Mouse (Mus musculus) left cerebral cortex, adult 8-10 months (tissue): ENCODE results near the gene Eef1b2. TPM values are rescaled to one million over a fixed set of nuclear protein-coding genes. Genes with fewer than 3 reads are reported as not detected.
"Not testable (repeated sequence)": the region's sequence is repeated elsewhere in the genome, so short reads cannot be mapped to it uniquely, and the experiment has no call there.

Source experiments
- DNase-seq, 2 experiments: peaks; one replicate each; pipeline ENCODE4 v3.0.0; 2022; ENCODE audit warnings: low spot score in 2 of 2
- total RNA-seq, 4 experiments: library from RNA; stranded (reverse); gene quantifications; 2 replicates each; pipeline ENCODE4 v1.2.4; 2022

Eef1b2 gene
- total RNA-seq = 100 to 1,000 TPM; 322 to 416 (median 378) TPM

- peak; percentile 97 for DNase-seq
Measured at GRCm38 (mm10) chr1:63176604-63177421, at the start of gene Eef1b2, which contains the start of gene Ndufs1. TSS of gene Eef1b2 (plus strand) at chr1:63176825. TSS of gene Ndufs1 (minus strand) at chr1:63176833.

GRCm38 (mm10) chr1:63129273-63129672 is 47.4 kb upstream of the Eef1b2 start:
- no peak for DNase-seq

GRCm38 (mm10) chr1:63129857-63130690 is 46.6 kb upstream of the Eef1b2 start:
- no peak for DNase-seq

- DNase-seq = no peak
Measured at GRCm38 (mm10) chr1:63130883-63131282, 45.7 kb upstream of the Eef1b2 start.

- no peak for DNase-seq
Measured at GRCm38 (mm10) chr1:63131766-63132165, 44.9 kb upstream of the Eef1b2 start.

GRCm38 (mm10) chr1:63134530-63134929 is 42.1 kb upstream of the Eef1b2 start:
- no peak for DNase-seq

- DNase-seq = no peak
Measured at GRCm38 (mm10) chr1:63137971-63138370, 38.7 kb upstream of the Eef1b2 start.

GRCm38 (mm10) chr1:63138586-63138985 is 38.0 kb upstream of the Eef1b2 start:
- DNase-seq = not testable (repeated sequence)

GRCm38 (mm10) chr1:63140231-63140630 is 36.4 kb upstream of the Eef1b2 start:
- DNase-seq = no peak

GRCm38 (mm10) chr1:63168638-63169037 is 8.0 kb upstream of the Eef1b2 start:
- DNase-seq = no peak

GRCm38 (mm10) chr1:63175853-63176252 is 772 bp upstream of the Eef1b2 start:
- DNase-seq = no peak

GRCm38 (mm10) chr1:63176259-63176603 is 394 bp upstream of the Eef1b2 start:
- DNase-seq = no peak

GRCm38 (mm10) chr1:63178308-63178707 is 1.7 kb downstream of the Eef1b2 start:
- DNase-seq = no peak

GRCm38 (mm10) chr1:63180122-63180521 is 3.5 kb downstream of the Eef1b2 start:
- DNase-seq = no peak

GRCm38 (mm10) chr1:63180575-63180974 is 4.0 kb downstream of the Eef1b2 start:
- DNase-seq = not testable (repeated sequence)

GRCm38 (mm10) chr1:63181019-63181418 is 4.4 kb downstream of the Eef1b2 start:
- DNase-seq = peak; percentile 72 to 86

GRCm38 (mm10) chr1:63181480-63181879 is 4.9 kb downstream of the Eef1b2 start:
- DNase-seq = no peak

- DNase-seq = no peak
Measured at GRCm38 (mm10) chr1:63182212-63182611, 5.6 kb downstream of the Eef1b2 start.

GRCm38 (mm10) chr1:63182636-63183270 is 6.1 kb downstream of the Eef1b2 start:
- DNase-seq = peak in 1 of 2 experiments; percentile 34

GRCm38 (mm10) chr1:63185430-63185829 is 8.8 kb downstream of the Eef1b2 start:
- DNase-seq = not testable (repeated sequence)

- DNase-seq = no peak
Measured at GRCm38 (mm10) chr1:63188536-63188935, 11.9 kb downstream of the Eef1b2 start.

GRCm38 (mm10) chr1:63190851-63191250 is 14.2 kb downstream of the Eef1b2 start:
- DNase-seq = no peak
